Mouse (Mus musculus) heart, postnatal 14 days (tissue): ENCODE results near the gene Dnase1l2. TPM values are rescaled to one million over a fixed set of nuclear protein-coding genes. Genes with fewer than 3 reads are reported as not detected.
A peak's percentile ranks its signal among the peaks of the same experiment; 100 is the strongest.
"Not testable (repeated sequence)": the region's sequence is repeated elsewhere in the genome, so short reads cannot be mapped to it uniquely, and the experiment has no call there.

Experiments
- DNase-seq, 2 experiments: peaks; one replicate each; pipeline ENCODE4 v3.0.0; 2021 to 2022
- intact Hi-C: fragments of 180-260 bp; cut with DNase I; formaldehyde crosslinking; loops from one replicate; pipeline ENCODE4 v1.15.1; 2025
- total RNA-seq, 2 experiments: library from RNA; stranded (reverse); gene quantifications; 2 replicates each; pipeline ENCODE4 v1.2.3; 2021

Gene Dnase1l2
- total RNA-seq, 2 experiments from 2014 or later = 2.0 to 2.3 TPM

DNA sequence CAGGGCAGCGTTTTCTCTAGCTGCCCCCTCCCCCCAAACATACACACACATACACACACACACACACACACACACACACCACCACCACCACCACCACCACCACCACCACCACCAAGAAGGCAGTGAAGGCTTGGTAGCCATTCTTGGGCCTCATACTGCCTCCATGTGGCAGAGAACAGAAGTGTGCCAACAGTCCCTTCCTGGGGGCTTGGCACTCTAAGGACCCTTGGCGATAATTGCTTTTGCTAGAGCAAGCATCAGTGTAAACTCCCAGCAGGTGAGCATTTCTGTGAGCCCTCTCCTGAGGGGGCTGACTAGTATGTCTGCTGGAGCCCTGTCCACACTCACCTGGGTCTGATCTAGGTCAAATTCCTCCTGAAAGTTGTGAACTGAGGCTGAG is 1.8 kb downstream of the Dnase1l2 start:
- intact Hi-C loops = no loop called here
- no peak for DNase-seq

DNA sequence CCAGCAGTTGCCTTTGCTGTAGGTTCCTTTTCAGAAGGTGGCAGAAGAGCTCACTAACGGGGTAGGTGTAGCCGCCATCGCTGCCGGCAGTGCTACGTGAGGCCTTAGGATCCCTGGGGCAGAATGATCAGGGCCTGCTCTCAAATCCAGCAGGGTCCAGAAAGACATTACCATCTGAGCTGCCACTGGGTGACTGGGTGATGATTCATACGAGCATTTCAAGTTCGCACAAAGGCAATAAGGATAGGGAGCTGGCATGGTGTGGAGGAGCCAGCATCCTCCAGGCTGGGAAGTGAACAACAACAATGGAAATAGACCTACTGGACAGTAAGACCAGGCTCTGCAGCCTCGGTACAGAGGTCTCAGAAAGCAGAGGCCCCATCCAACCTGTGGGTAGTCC is 2.5 kb downstream of the Dnase1l2 start:
- no peak for DNase-seq
- intact Hi-C loops = no loop called here

DNA sequence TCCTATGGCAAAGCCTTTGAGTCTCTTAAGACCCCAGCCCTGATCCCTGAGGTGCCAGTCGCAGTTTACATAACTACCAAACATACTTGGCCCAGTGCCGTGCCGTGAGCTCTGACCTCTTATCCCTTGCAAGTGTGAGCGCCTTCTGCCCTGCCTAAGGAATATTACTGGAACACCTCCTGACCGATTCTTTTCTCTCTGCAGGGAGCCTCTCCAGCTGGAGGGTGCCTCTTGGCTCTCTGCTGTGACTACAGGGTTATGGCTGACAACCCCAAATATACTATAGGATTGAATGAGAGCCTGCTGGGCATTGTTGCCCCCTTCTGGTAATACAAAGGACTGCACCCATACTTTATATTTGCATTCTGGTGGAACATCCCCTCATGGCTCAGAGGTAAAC is 5.9 kb downstream of the Dnase1l2 start:
- intact Hi-C loops = loop anchor here (5.0 kb wide), 1 partner anchor 265 kb away; no protein-coding TSS in a partner anchor

GRCm38 (mm10) chr17:24429201-24429983 is 13.5 kb downstream of the Dnase1l2 start:
- intact Hi-C loops = no loop called here
- peak; percentile 33 to 62 for DNase-seq

More for the DNA sequence above, 5.9 kb downstream of the Dnase1l2 start:
- peak in 1 of 2 experiments; percentile 37 for DNase-seq

DNA sequence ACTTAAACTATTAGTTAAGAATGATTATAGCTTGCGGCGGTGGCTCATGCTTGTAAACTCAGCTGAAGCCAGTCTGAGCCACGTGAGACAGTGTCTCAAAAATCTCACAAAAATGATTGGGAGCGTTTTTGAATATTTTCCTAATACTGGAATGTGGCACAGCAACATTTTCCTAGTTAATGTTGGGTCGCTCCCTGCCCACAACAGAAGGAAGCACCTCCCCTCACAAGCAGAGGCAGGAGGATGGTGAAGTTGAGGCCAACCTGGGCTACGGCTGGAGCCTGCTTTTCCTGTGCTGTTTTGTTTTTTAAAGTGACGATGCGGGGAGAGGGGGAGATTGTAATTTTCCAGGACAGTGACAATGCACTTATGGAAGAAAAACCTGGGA is 15.7 kb downstream of the Dnase1l2 start:
- DNase-seq = peak in 1 of 2 experiments; percentile 26
- intact Hi-C loops = loop anchor here (2.0 kb wide), 1 partner anchor 28 kb away; no protein-coding TSS in a partner anchor

DNA sequence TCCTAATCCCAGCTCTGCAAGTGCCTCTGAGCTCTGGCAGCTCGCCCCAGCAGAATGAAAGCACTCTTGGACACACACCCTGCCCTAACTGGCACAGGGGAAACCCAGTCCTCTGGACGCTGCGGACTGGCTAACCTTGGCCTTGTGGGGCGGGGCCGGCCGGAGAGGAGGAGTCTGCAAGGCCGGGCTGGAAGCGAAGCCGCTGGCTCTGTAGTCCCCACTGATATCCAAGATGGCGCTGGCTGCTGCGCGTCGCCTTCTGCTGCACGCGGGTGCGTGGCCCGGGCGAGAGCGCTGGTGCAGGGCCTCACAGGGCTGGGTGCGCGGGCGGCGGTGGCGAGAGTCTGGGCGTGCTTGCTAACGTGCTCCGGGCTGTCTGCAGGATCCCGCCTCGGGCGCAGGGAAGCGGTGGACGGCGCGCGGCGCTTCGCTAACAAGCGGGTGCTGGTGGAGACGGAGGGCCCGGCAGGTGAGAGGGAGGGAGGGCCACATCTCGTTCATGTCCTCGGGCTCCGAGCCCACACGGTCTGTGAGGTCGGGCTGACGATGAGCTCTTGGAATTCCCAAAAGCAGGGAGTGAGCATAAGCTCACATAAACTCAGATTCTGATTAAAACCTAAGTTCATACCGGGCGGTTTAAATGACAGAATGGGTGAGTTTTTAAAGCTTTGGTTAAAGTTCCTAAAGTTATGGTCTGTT is 16.3 kb downstream of the Dnase1l2 start, which contains the start of gene Eci1:
Gene Eci1, plus strand, starts transcription at position 171 of the 699 bp plus-strand sequence.
- DNase-seq = peak; percentile 93 to 95
- intact Hi-C loops = loop anchor here (2.0 kb wide), 1 partner anchor 28 kb away; no protein-coding TSS in a partner anchor

- intact Hi-C loops = loop anchor here (2.0 kb wide), 1 partner anchor 29 kb away; no protein-coding TSS in a partner anchor
- no peak for DNase-seq
These were observed 17.0 kb downstream of the Dnase1l2 start for GRCm38 (mm10) chr17:24425905-24426304.

DNA sequence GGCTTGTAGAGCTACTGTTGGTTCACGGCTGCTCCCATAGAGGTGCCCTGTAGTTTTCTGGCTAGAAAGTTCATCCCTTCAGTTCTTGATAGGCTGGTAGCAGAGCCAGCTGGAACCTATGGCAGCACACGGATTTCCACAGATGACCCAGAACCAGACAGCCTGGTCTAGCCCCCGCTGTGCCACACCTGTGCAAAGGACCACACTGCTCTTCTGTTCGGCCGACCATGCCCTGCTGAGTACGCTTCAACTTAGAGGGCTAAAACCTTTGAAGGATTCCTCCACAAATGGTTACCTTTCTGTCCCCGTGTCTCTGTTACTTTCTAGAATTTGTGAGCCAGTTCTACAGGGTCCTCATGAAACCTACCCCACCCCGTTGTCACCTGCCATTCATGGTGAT is 17.6 kb downstream of the Dnase1l2 start:
- intact Hi-C loops, DNase-seq: not testable (repeated sequence)

- intact Hi-C loops = no loop called here
- no peak for DNase-seq
These were observed 18.4 kb downstream of the Dnase1l2 start for GRCm38 (mm10) chr17:24424489-24424888.

- intact Hi-C loops = no loop called here
These were observed 19.8 kb downstream of the Dnase1l2 start for GRCm38 (mm10) chr17:24423114-24423513.

GRCm38 (mm10) chr17:24416051-24416652 is 26.8 kb downstream of the Dnase1l2 start:
- intact Hi-C loops = no loop called here
- DNase-seq = no peak

More at GRCm38 (mm10) chr17:24423114-24423513, 19.8 kb downstream of the Dnase1l2 start:
- no peak for DNase-seq

DNA sequence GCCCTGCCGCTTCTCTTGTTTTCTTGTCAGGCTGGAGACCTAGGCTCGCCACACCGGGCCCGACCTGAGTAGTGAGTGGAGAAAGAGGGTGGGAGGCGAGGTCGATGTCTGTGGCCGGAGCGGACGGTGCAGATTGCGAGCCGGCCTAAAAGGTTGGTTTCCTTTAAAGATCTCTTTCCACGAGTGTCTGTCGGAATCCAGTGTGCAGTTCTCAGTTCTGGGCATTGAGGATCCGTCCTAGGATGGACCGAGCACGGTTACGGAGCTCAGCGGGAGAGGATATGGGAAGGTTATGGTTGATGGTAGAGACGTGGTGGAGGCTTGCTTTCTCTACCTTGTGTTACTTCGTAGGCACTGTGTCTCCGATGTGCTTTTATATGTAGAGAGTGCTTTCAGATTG is 27.9 kb downstream of the Dnase1l2 start:
- DNase-seq = no peak
- intact Hi-C loops = no loop called here

DNA sequence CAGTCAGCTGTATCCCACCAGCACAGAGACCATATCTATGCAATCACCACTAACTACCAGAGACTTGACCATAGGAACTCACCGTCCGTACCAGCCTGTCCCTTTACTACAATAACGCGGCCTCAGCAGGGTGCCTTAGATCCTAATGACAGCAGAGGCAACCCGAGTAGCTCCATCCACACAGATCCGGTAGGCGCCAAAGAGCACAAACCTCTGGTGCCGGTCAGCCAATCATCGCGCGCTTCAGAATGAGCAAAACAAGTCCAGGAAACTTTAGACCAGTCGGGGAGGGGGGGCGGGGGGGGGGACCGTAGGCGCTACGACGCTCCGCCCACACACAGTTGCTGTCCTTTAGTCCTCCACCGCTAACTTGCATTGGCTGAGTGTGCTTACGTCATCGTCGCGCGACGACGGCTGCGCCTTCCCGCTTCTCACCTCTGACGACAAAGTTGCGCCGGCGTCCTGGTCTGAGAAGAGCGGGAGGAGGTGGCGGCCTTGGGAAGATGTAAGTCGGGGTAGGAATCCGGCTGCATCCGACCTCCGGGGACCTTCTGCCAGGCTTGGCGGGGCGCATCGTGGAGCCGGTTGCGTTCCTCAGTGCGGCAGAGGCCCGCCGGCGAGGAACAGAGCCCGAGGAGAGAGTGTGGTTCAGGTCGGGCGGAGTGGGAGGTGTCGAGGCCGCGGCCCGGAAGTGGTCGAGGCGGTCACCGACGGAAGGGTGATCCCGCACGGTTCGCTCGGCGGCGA is 28.5 kb downstream of the Dnase1l2 start, which contains the start of gene Rnps1:
Gene Rnps1, plus strand, starts transcription at position 336 of the 747 bp plus-strand sequence.
- peak; percentile 92 to 95 for DNase-seq
- intact Hi-C loops = no loop called here

GRCm38 (mm10) chr17:24413557-24414211 is 29.2 kb downstream of the Dnase1l2 start:
- peak; percentile 14 to 30 for DNase-seq
- intact Hi-C loops = no loop called here

GRCm38 (mm10) chr17:24407116-24407803 is 35.6 kb downstream of the Dnase1l2 start:
- no peak for DNase-seq
- intact Hi-C loops = no loop called here

GRCm38 (mm10) chr17:24402371-24402770 is 40.5 kb downstream of the Dnase1l2 start:
- no peak for DNase-seq
- intact Hi-C loops = no loop called here

GRCm38 (mm10) chr17:24394456-24394855 is 48.4 kb downstream of the Dnase1l2 start:
- DNase-seq = peak; percentile 14 to 17
- intact Hi-C loops = no loop called here

DNA sequence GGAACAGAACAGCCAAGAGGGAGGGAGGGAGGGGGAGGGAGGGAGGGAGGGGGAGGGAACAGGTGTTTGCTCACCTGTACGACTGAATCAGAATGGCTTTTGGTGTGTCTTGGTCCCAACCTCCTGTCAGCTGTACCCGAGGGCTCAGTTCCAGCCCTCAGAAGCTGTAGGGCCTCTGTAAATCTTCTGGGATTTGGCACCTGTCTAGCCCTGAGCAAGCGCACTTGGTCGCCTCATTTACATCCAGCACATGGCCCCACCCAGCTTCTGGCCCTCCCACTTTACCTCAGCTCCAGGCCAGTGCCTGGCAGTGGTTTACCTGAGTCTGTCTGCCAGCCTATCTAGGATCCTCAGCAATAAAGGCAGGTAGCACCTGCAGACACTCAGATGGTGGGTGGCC is 49.4 kb downstream of the Dnase1l2 start:
- no peak for DNase-seq
- intact Hi-C loops = no loop called here

- DNase-seq = peak in 1 of 2 experiments; percentile 10
- intact Hi-C loops = loop anchor here (2.0 kb wide), 1 partner anchor 238 kb away; no protein-coding TSS in a partner anchor
These were observed 51.8 kb downstream of the Dnase1l2 start for GRCm38 (mm10) chr17:24391149-24391548.
